Mouse (Mus musculus): ENCODE data around the gene Stap2. TPM values are rescaled to one million over a fixed set of nuclear protein-coding genes. Genes with fewer than 3 reads are reported as not detected.
A peak's percentile ranks its signal among the peaks of the same experiment; 100 is the strongest.

Stap2 gene
- polyA plus RNA-seq, 1 experiment from 2014 or later: 25.4 TPM

DNA sequence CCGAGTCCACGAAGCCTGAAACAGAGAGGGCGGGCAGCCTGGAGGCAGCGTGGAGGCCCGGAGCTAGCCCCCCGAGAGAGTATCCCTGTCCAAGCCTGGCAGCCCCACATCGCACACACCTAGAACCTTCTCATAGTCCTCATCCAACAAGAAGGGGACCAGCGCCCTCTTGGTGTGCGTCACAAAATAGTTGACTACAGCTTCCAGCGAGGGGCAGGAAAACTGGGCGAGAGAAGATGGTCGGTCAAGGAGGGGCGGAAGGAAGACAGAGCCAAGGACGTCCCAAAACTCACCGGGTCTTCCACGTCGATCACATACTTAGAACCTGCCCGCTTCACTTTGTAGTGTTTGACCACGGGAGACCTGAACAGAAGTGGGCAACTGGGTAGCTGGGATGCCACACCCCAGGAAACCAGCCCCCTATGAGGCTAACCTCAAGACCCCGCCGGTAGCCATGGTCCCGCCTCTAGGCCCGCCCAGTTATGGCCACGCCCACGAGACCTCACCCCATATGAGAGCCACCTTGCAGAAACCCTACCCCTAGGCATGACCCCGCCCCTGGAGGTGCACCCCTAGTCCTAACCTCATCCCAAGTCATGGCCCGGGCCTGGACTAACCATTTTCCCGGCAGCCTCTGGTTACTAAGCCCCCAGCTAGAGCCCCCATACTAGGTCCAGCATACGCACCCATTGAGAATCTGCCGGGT is 5.4 kb downstream of the Stap2 start:
- WGBS: 12% methylated on average over 30 of the region's 30 CpGs
- ATAC-seq (ENCODE audit: low read depth): peak; percentile 29; the same call in 1 of the 2 replicates
- H3K4me2 ChIP-seq (ENCODE audit: low read depth, low read length): peak overlapping the region; percentile 1; the same call in 1 of the 2 replicates
- H3K27me3 ChIP-seq (ENCODE audit: control insufficient read depth, insufficient read depth, low read depth, low read length): peaks cover 6% of the 10 kb centered on the region; the same call in 1 of the 2 replicates
- no peak overlapping the region for H3K9ac ChIP-seq (ENCODE audit: low read length)
- H3K4me1 ChIP-seq (replicated peaks; ENCODE audit: control insufficient read depth, insufficient read depth, low read length): no peaks in the 10 kb centered on the region
- H3K9me3 ChIP-seq (ENCODE audit: control insufficient read depth, low read length): no peaks in the 10 kb centered on the region
- H3K27ac ChIP-seq (ENCODE audit: low read length): no peak overlapping the region
- no peaks in the 10 kb centered on the region for H3K36me3 ChIP-seq (ENCODE audit: control insufficient read depth, insufficient read depth, low read length)
- H3K4me3 ChIP-seq (ENCODE audit: low read length): no peak overlapping the region

DNA sequence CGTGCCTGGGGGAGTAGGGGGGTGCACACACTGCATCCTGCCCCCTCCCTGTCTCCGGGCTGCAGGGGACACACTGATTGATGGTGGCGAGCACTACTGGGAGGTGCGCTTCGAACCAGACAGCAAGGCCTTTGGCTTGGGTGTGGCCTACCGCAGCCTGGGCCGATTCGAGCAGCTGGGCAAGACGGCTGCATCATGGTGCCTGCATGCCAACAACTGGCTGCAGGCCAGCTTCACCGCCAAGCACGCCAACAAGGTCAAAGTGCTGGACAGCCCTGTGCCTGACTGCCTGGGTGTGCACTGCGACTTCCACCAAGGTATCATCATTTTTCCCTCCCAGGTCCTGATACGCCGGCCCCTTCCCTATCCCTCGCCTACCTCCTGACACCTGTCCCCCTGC is 9.4 kb downstream of the Stap2 start:
- Histone ChIP-seq H3K4me1 (replicated peaks; ENCODE audit: control insufficient read depth, insufficient read depth, low read length) (no peaks in the 10 kb centered on the region), H3K9ac (ENCODE audit: low read length) (no peak overlapping the region), H3K27me3 (ENCODE audit: control insufficient read depth, insufficient read depth, low read depth, low read length) (peaks cover 6% of the 10 kb centered on the region; the same call in 1 of the 2 replicates), H3K4me2 (ENCODE audit: low read depth, low read length) (no peak overlapping the region), H3K4me3 (ENCODE audit: low read length) (no peak overlapping the region), H3K27ac (ENCODE audit: low read length) (no peak overlapping the region), H3K9me3 (ENCODE audit: control insufficient read depth, low read length) (no peaks in the 10 kb centered on the region), H3K36me3 (ENCODE audit: control insufficient read depth, insufficient read depth, low read length) (no peaks in the 10 kb centered on the region)
- ATAC-seq (ENCODE audit: low read depth): no peak
- WGBS: 76% methylated on average over 15 of the region's 15 CpGs

DNA sequence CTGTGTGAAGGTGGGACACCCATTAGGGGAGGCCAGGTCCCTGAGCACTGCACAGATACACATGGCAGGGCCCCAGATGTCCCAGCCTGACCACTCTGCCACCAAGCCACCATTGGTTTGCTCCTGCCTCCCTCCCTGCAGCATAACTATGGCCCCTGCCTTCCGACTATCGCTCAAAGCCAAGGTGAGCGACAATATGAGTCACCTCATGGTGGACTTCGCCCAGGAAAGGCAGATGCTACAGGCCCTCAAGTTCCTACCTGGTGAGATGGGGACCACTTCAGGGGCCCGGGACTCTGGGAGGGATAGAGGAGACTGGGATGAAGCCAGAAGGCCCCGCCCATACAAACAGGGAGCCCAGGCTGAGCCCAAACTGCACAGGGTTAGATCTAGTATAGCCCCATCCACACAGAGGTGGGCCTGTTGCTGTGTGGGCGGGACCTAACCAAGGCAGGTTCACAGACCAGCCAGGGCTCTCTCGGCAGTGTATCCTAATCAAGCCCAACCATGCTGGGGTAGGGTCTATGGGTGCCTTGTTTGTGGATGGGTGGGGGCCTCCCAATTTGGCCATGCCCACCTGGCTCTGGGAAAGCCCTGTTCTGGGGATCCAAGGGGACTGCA is 15.0 kb downstream of the Stap2 start:
- ATAC-seq (ENCODE audit: low read depth): no peak
- no peak overlapping the region for H3K9ac ChIP-seq (ENCODE audit: low read length)
- H3K4me2 ChIP-seq (ENCODE audit: low read depth, low read length): no peak overlapping the region
- peaks cover 5% of the 10 kb centered on the region; the same call in 1 of the 2 replicates for H3K4me1 ChIP-seq (replicated peaks; ENCODE audit: control insufficient read depth, insufficient read depth, low read length)
- WGBS: 79% methylated on average over 8 of the region's 8 CpGs
- no peaks in the 10 kb centered on the region for H3K36me3 ChIP-seq (ENCODE audit: control insufficient read depth, insufficient read depth, low read length)
- H3K9me3 ChIP-seq (ENCODE audit: control insufficient read depth, low read length): no peaks in the 10 kb centered on the region
- H3K27ac ChIP-seq (ENCODE audit: low read length): no peak overlapping the region
- no peak overlapping the region for H3K4me3 ChIP-seq (ENCODE audit: low read length)
- H3K27me3 ChIP-seq (ENCODE audit: control insufficient read depth, insufficient read depth, low read depth, low read length): peaks cover 4% of the 10 kb centered on the region; the same call in 1 of the 2 replicates

DNA sequence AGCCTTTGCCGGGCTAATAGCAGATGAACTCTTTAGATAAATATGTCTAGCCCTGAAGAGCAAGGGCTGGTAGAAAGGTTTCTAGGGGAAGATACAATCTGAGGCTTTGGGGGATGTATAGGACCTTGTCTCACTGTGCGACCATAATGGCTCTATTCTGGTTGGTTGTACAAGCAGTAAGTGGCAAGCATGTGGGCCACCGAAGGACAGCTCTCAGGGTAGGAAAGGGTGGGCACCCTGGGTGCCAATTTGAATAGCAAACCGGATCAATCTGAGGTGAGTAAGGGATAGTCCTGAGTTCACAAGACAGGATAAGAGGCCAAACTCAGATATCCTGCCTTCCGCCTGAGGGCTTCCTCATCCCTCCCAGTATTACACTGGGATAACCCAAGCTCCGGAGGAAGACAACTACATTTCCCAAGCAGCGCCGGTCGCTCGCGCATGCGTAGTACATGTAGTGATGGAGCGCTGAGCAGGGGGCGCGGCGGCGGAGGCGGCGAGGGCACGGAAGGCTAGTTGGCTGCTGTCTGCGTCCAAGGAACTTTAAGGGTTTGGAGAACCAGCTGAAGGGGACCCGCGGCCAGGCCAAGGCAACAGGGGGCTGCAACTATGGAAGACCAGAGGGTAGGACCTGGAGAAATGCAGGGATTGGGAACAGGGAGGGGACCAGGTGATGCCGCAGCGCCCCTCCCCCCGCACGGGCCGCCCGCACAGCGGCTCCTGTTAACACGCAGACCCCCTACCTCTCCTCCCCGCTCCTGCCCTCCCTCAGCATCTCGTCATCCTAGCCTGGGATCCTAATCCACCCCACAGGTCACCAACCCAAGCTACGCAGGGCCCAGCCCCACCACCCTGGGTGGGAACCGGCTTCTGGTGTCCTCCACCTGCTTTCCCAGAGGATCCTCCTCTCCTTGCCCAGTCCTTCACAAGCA is 19.1 kb downstream of the Stap2 start, which contains the start of gene Fsd1:
TSS of gene Fsd1 (plus strand) at position 480 of the 932 bp plus-strand sequence.
- 11% methylated on average over 27 of the region's 35 CpGs for WGBS
- peak; percentile 65 for ATAC-seq (ENCODE audit: low read depth)
- H3K27ac ChIP-seq (ENCODE audit: low read length): no peak within 1 kb of the TSS
- H3K36me3 ChIP-seq (ENCODE audit: control insufficient read depth, insufficient read depth, low read length): no peaks in the 10 kb centered on the region
- peak within 1 kb of the TSS; percentile 44 for H3K4me3 ChIP-seq (ENCODE audit: low read length)
- no peaks in the 10 kb centered on the region for H3K9me3 ChIP-seq (ENCODE audit: control insufficient read depth, low read length)
- H3K9ac ChIP-seq (ENCODE audit: low read length): peak within 1 kb of the TSS; percentile 44
- H3K4me2 ChIP-seq (ENCODE audit: low read depth, low read length): peak within 1 kb of the TSS; percentile 54
- H3K27me3 ChIP-seq (ENCODE audit: control insufficient read depth, insufficient read depth, low read depth, low read length): peaks cover 4% of the 10 kb centered on the region; the same call in 1 of the 2 replicates
- H3K4me1 ChIP-seq (replicated peaks; ENCODE audit: control insufficient read depth, insufficient read depth, low read length): peaks cover 5% of the 10 kb centered on the region; the same call in 1 of the 2 replicates

DNA sequence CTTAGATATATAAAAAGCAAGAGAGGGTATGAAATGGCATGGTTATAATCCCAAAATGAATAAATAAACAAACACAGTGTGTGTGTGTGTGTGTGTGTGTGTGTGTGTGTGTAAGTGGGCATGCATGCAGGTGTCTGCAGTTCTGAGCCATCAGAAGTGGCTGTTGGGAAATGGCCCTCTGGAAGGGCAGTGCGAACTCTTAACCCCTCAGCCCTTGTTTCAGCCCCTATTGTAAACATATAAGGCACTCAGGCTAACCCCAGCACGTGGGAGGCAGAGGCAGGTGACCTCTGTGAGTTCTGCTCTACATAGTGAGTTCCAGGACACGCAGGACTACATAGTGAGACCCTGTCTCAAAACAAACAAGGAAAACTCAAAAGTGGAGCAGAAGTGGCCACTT is 28.1 kb downstream of the Stap2 start:
- WGBS: 14% methylated on average over 3 of the region's 3 CpGs
- Histone ChIP-seq H3K36me3 (ENCODE audit: control insufficient read depth, insufficient read depth, low read length) (no peaks in the 10 kb centered on the region), H3K27me3 (ENCODE audit: control insufficient read depth, insufficient read depth, low read depth, low read length) (no peaks in the 10 kb centered on the region), H3K9me3 (ENCODE audit: control insufficient read depth, low read length) (no peaks in the 10 kb centered on the region), H3K9ac (ENCODE audit: low read length) (no peak overlapping the region), H3K27ac (ENCODE audit: low read length) (no peak overlapping the region), H3K4me1 (replicated peaks; ENCODE audit: control insufficient read depth, insufficient read depth, low read length) (no peaks in the 10 kb centered on the region), H3K4me2 (ENCODE audit: low read depth, low read length) (no peak overlapping the region), H3K4me3 (ENCODE audit: low read length) (no peak overlapping the region)
- no peak for ATAC-seq (ENCODE audit: low read depth)

DNA sequence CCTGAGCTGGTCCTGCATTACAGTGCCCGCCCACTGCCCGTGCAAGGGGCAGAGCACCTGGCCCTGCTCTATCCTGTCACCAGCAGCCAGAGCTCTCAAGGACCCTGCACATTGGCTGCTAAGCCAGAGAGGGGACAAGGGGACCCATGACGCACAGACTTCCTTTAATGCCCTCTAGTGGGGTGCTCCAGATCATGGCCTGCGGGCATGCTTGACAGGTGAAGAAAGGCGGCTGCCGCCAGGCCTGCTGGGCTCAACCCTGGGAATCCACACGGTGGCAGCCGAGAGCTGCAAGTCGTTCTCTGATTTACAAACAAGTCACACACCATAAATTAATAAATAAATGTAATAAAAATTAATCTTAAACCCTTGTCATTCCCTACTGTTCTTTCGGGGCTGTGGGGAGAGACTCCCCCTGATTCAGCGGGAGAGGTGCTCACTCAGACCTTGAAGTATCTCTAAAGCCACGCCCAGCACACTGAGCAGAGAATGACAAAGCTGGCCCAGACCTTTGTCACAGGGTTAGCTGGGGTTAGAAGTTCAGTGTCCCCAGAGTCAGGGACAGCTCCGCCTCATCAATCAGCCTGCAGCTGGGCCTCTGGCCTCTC is 29.0 kb downstream of the Stap2 start:
- Histone ChIP-seq H3K36me3 (ENCODE audit: control insufficient read depth, insufficient read depth, low read length) (no peaks in the 10 kb centered on the region), H3K4me3 (ENCODE audit: low read length) (no peak overlapping the region), H3K27me3 (ENCODE audit: control insufficient read depth, insufficient read depth, low read depth, low read length) (peaks cover 3% of the 10 kb centered on the region; the same call in 1 of the 2 replicates), H3K27ac (ENCODE audit: low read length) (no peak overlapping the region), H3K9me3 (ENCODE audit: control insufficient read depth, low read length) (no peaks in the 10 kb centered on the region), H3K4me2 (ENCODE audit: low read depth, low read length) (peak overlapping the region; percentile 9), H3K4me1 (replicated peaks; ENCODE audit: control insufficient read depth, insufficient read depth, low read length) (no peaks in the 10 kb centered on the region; the same call in 1 of the 2 replicates), H3K9ac (ENCODE audit: low read length) (no peak overlapping the region)
- ATAC-seq (ENCODE audit: low read depth): peak; percentile 81
- WGBS: 13% methylated on average over 13 of the region's 13 CpGs

DNA sequence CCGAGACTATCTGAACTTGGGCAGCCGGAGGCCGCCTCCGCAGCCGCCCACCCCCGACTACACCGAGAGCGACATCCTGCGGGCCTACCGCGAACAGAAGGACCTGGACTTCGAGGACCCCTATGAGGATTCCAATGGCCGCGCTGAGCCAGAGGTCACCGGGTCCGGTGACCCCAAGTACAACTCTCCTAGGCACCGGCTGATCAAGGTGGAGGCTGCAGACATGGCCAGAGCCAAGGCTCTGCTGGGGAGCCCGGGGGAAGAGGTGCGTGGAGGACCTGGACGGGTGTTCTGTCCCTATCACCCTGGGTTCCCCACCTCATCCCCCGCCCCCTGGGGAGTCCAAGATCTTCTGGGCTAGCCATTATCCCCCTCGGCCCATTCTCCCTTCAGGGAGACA is 33.9 kb downstream of the Stap2 start:
- Histone ChIP-seq H3K27ac (ENCODE audit: low read length) (no peak overlapping the region), H3K4me1 (replicated peaks; ENCODE audit: control insufficient read depth, insufficient read depth, low read length) (peaks cover 11% of the 10 kb centered on the region; the same call in 1 of the 2 replicates), H3K36me3 (ENCODE audit: control insufficient read depth, insufficient read depth, low read length) (no peaks in the 10 kb centered on the region), H3K27me3 (ENCODE audit: control insufficient read depth, insufficient read depth, low read depth, low read length) (peaks cover 12% of the 10 kb centered on the region), H3K4me2 (ENCODE audit: low read depth, low read length) (0 out of 2 replicates have a peak overlapping the region, but pooled peaks have one; percentile 99), H3K9ac (ENCODE audit: low read length) (no peak overlapping the region), H3K9me3 (ENCODE audit: control insufficient read depth, low read length) (no peaks in the 10 kb centered on the region), H3K4me3 (ENCODE audit: low read length) (no peak overlapping the region)
- no peak for ATAC-seq (ENCODE audit: low read depth)
- 27% methylated on average over 22 of the region's 22 CpGs for WGBS

DNA sequence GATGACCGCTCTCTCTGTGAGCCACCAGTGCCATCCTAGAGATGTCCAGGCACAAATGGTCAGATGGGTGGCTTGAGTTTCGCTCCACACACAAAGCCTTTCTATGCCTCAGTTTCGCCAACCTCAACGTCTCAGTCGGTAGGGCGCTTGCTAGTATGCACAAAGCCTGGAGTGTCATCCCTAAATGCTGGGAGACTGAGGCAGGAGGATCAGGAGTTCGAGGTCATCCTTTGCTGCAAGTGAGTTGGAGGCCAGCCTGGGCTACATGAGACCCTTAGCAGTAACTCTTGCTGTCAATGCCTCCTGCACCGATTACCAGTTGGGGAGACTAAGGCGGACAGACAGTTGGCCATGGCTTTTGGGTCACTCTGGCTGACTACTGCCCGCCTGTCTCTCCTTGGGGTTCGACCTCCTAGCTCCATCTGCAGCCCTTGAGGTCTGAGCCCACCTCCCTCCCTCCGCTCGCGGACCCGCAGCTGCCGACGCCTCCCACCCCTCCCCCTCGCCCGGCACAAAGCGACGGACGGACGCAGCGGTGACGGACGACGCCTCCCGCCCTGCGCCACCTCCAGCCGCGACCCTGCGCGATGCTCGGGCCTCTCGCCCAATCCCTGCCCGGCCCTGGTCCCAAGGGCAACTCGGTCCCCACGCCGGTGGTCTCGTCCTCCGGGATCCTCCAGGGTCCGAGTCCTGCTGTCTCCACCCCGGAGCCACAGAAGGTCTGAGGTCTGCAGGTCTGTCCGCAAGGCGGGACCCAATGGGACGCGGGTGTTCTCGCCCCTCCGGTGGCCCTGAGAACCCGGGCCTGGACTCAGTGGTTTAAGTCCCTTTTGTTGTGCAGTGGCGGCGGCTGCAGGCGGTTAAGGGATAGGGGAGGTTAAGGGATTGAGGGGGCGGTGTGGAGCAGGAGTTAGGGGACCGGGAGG is 35.2 kb downstream of the Stap2 start, which contains the start of gene Shd:
TSS of gene Shd (plus strand) at position 502 of the 926 bp plus-strand sequence.
- H3K9ac ChIP-seq (ENCODE audit: low read length): peak within 1 kb of the TSS; percentile 76
- peaks cover 12% of the 10 kb centered on the region for H3K27me3 ChIP-seq (ENCODE audit: control insufficient read depth, insufficient read depth, low read depth, low read length)
- WGBS: 12% methylated on average over 47 of the region's 55 CpGs
- peak within 1 kb of the TSS; percentile 99 for H3K4me2 ChIP-seq (ENCODE audit: low read depth, low read length)
- peak within 1 kb of the TSS; percentile 58 for H3K4me3 ChIP-seq (ENCODE audit: low read length)
- peak; percentile 50 for ATAC-seq (ENCODE audit: low read depth)
- H3K36me3 ChIP-seq (ENCODE audit: control insufficient read depth, insufficient read depth, low read length): 0 out of 2 replicates have a peak, but pooled peaks cover 2% of the 10 kb centered on the region
- no peaks in the 10 kb centered on the region for H3K9me3 ChIP-seq (ENCODE audit: control insufficient read depth, low read length)
- H3K4me1 ChIP-seq (replicated peaks; ENCODE audit: control insufficient read depth, insufficient read depth, low read length): peaks cover 11% of the 10 kb centered on the region; the same call in 1 of the 2 replicates
- H3K27ac ChIP-seq (ENCODE audit: low read length): no peak within 1 kb of the TSS

All from lung, embryonic 16.5 days (tissue).